Mouse (Mus musculus): Measurements from ENCODE around the gene Pawr.

Pawr gene

GRCm38 (mm10) chr10:108446041-108446931 lies 114.4 kb downstream of the Pawr start:
- peak; percentile 53 for DNase-seq

- no peak for DNase-seq
Measured at GRCm38 (mm10) chr10:108447211-108447610, 115.3 kb downstream of the Pawr start.

- no peak for DNase-seq
Measured at GRCm38 (mm10) chr10:108448421-108448820, 116.5 kb downstream of the Pawr start.

- no peak for DNase-seq
Measured at GRCm38 (mm10) chr10:108450401-108450800, 118.5 kb downstream of the Pawr start.

GRCm38 (mm10) chr10:108451516-108451915 lies 119.6 kb downstream of the Pawr start:
- no peak for DNase-seq

GRCm38 (mm10) chr10:108452421-108452820 lies 120.5 kb downstream of the Pawr start:
- no peak for DNase-seq

GRCm38 (mm10) chr10:108453561-108453960 lies 121.6 kb downstream of the Pawr start:
- DNase-seq, result no peak

GRCm38 (mm10) chr10:108454691-108455117 lies 122.8 kb downstream of the Pawr start:
- DNase-seq, result no peak

GRCm38 (mm10) chr10:108455204-108455603 lies 123.3 kb downstream of the Pawr start:
- DNase-seq, result no peak

GRCm38 (mm10) chr10:108455883-108456282 lies 124.0 kb downstream of the Pawr start:
- DNase-seq, result no peak

- DNase-seq, result no peak
Measured at GRCm38 (mm10) chr10:108457054-108457453, 125.1 kb downstream of the Pawr start.

GRCm38 (mm10) chr10:108461862-108462261 lies 129.9 kb downstream of the Pawr start:
- no peak for DNase-seq
